8 mouse cellular contexts compared by ENCODE assay signal in genomic region chr11:79144043-79144591, GRCm38 (mm10). TPM values are rescaled to one million over a fixed set of nuclear protein-coding genes. Genes with fewer than 3 reads are reported as not detected.
DNase-seq lines count a peak whose midpoint lies in the region; ATAC-seq and TF ChIP-seq lines count a peak whose summit lies in the region.

No protein-coding gene starts in this region.

- peak overlapping the region; percentile 94 for H3K4me2 ChIP-seq in heart, embryonic 11.5 days
- peak overlapping the region; percentile 81 for H3K4me2 ChIP-seq in CH12.LX (ENCODE audit: insufficient read depth, low read depth, poor library complexity, severe bottlenecking)
- H3K4me2 ChIP-seq in heart, embryonic 16.5 days (ENCODE audit: low read depth, low read length) = peak overlapping the region; percentile 76
- H3K4me2 ChIP-seq in midbrain, embryonic 11.5 days = no peak overlapping the region

- TF ChIP-seq EP300 in CH12.LX (IDR thresholded peaks at IDR 0.05; ENCODE audit: low read length) = no peak

- no peaks in the 10 kb centered on the region for H3K9me3 ChIP-seq in heart, embryonic 11.5 days (replicated peaks; ENCODE audit: control insufficient read depth, low read length)
- peaks cover 3% of the 10 kb centered on the region for H3K9me3 ChIP-seq in CH12.LX (replicated peaks; ENCODE audit: low read length)
- no peaks in the 10 kb centered on the region for H3K9me3 ChIP-seq in heart, embryonic 16.5 days (replicated peaks; ENCODE audit: control insufficient read depth, low read length)
- H3K9me3 ChIP-seq in midbrain, embryonic 11.5 days (ENCODE audit: control insufficient read depth, low read length) = no peaks in the 10 kb centered on the region

- H3K36me3 ChIP-seq in heart, embryonic 11.5 days (ENCODE audit: control insufficient read depth, insufficient read depth, low read length) = no peaks in the 10 kb centered on the region
- peaks cover 0 to 28% of the 10 kb centered on the region in 2 experiments for H3K36me3 ChIP-seq in CH12.LX (replicated peaks in 1 of 2; ENCODE audit: control insufficient read depth in 1 of 2, insufficient read depth in 1 of 2, low read length in 1 of 2)
- no peaks in the 10 kb centered on the region for H3K36me3 ChIP-seq in heart, embryonic 16.5 days (ENCODE audit: control insufficient read depth, insufficient read depth)
- no peaks in the 10 kb centered on the region for H3K36me3 ChIP-seq in midbrain, embryonic 11.5 days (ENCODE audit: control insufficient read depth, insufficient read depth, low read length)

- no peak for TF ChIP-seq CTCF in CH12.LX (conservative IDR thresholded peaks at IDR 0.05 in 1 of 2, IDR thresholded peaks at IDR 0.05 in 1 of 2; ENCODE audit: low read depth in 2 of 2, low read length in 2 of 2)

- intact Hi-C loops in heart, postnatal 25 days (cut with DNase I) = loop anchor here (2.0 kb wide), 1 partner anchor 113 kb away; no protein-coding TSS in a partner anchor

- no peak for TF ChIP-seq POLR2A in CH12.LX (IDR thresholded peaks at IDR 0.05; ENCODE audit: low read depth, low read length)

- TF ChIP-seq RAD21 in CH12.LX (IDR thresholded peaks at IDR 0.05; ENCODE audit: low read depth, low read length) = no peak

- no peak overlapping the region for H3K9ac ChIP-seq in heart, embryonic 11.5 days (ENCODE audit: low read depth, low read length)
- H3K9ac ChIP-seq in CH12.LX (ENCODE audit: insufficient read depth, low read depth) = peak overlapping the region; percentile 91
- H3K9ac ChIP-seq in heart, embryonic 16.5 days (ENCODE audit: low read length) = peak overlapping the region; percentile 93
- 0 out of 2 replicates have a peak overlapping the region, but pooled peaks have one; percentile 16 for H3K9ac ChIP-seq in midbrain, embryonic 11.5 days (ENCODE audit: low read length)

- WGBS in heart, embryonic 11.5 days (ENCODE audit: insufficient replicate concordance) = 79% methylated on average over 2 of the region's 2 CpGs
- WGBS in heart, embryonic 16.5 days = 77% methylated on average over 2 of the region's 2 CpGs
- WGBS in midbrain, embryonic 11.5 days = 95% methylated on average over 2 of the region's 2 CpGs

- H3K27me3 ChIP-seq in heart, embryonic 11.5 days (ENCODE audit: control insufficient read depth, insufficient read depth, low read length) = no peaks in the 10 kb centered on the region
- H3K27me3 ChIP-seq in CH12.LX (replicated peaks) = peaks cover 4% of the 10 kb centered on the region
- H3K27me3 ChIP-seq in heart, embryonic 16.5 days (ENCODE audit: control insufficient read depth, insufficient read depth, low read length) = no peaks in the 10 kb centered on the region
- no peaks in the 10 kb centered on the region for H3K27me3 ChIP-seq in midbrain, embryonic 11.5 days (ENCODE audit: control insufficient read depth, insufficient read depth, low read length)

- peaks cover 39% of the 10 kb centered on the region for H3K4me1 ChIP-seq in heart, embryonic 11.5 days (ENCODE audit: control insufficient read depth, insufficient read depth, low read length)
- H3K4me1 ChIP-seq in CH12.LX (ENCODE audit: control insufficient read depth in 1 of 2, insufficient read depth in 2 of 2) = peaks cover 19 to 56% of the 10 kb centered on the region in 2 experiments
- peaks cover 56% of the 10 kb centered on the region for H3K4me1 ChIP-seq in heart, embryonic 16.5 days (ENCODE audit: control insufficient read depth, insufficient read depth, low read length)
- H3K4me1 ChIP-seq in midbrain, embryonic 11.5 days (ENCODE audit: control insufficient read depth, insufficient read depth, low read length) = peaks cover 13% of the 10 kb centered on the region

- in situ Hi-C loops in CH12.LX (cut with MboI; ENCODE audit: low pct_ligation_motif_present, low pct_unique_long_range_greater_than_20kb, low sequenced_read_pairs) = loop anchor here (5.0 to 10.0 kb wide), 2 partner anchors 37 to 51 kb away; no protein-coding TSS in a partner anchor

- DNase-seq in heart, postnatal 25 days (ENCODE audit: low spot score) = no peak
- DNase-seq in CH12.LX (ENCODE audit: extremely low read depth) = no peak
- DNase-seq in midbrain, embryonic 11.5 days (ENCODE audit: low spot score, missing footprints) = no peak
- DNase-seq in urinary bladder, adult 2 months (ENCODE audit: low spot score) = no peak
- DNase-seq in layer of hippocampus, postnatal 14 days (ENCODE audit: low spot score in 2 of 2) = no peak
- no peak for DNase-seq in right cerebral cortex, adult 2 months (ENCODE audit: low spot score in 2 of 2)

- no peak for ATAC-seq in heart, embryonic 11.5 days (replicated peaks; ENCODE audit: insufficient number of reproducible peaks, low FRiP score, low TSS enrichment)
- no peak for ATAC-seq in heart, embryonic 16.5 days (replicated peaks; ENCODE audit: extremely low read depth, insufficient read depth, low FRiP score)
- ATAC-seq in midbrain, embryonic 11.5 days (ENCODE audit: low FRiP score) = no peak

- dilution Hi-C loops in CH12.LX (cut with MboI; ENCODE audit: extremely low pct_ligation_motif_present, extremely low pct_unique_long_range_greater_than_20kb, low sequenced_read_pairs) = no loop called here

- H3K4me3 ChIP-seq in heart, embryonic 11.5 days (ENCODE audit: low read depth, low read length) = peak overlapping the region; percentile 91; the same call in 1 of the 2 replicates
- H3K4me3 ChIP-seq in CH12.LX (replicated peaks in 1 of 3; ENCODE audit: low read depth in 2 of 3, low read length in 2 of 3, poor library complexity in 1 of 3) = peak overlapping the region; percentile 73 to 99 (median 86)
- peak overlapping the region; percentile 98 for H3K4me3 ChIP-seq in heart, embryonic 16.5 days (ENCODE audit: low read length)
- H3K4me3 ChIP-seq in midbrain, embryonic 11.5 days (ENCODE audit: low read depth, low read length) = no peak overlapping the region

- H3K27ac ChIP-seq in heart, embryonic 11.5 days (ENCODE audit: low read depth, low read length) = no peak overlapping the region
- H3K27ac ChIP-seq in CH12.LX (ENCODE audit: insufficient read depth, low read depth) = peak overlapping the region; percentile 76
- no peak overlapping the region for H3K27ac ChIP-seq in heart, embryonic 16.5 days (ENCODE audit: low read length)
- no peak overlapping the region for H3K27ac ChIP-seq in midbrain, embryonic 11.5 days (ENCODE audit: low read depth, low read length)

- peaks cover 71% of the 10 kb centered on the region for H3K79me2 ChIP-seq in CH12.LX (replicated peaks; ENCODE audit: control insufficient read depth, extremely low read depth, insufficient read depth, poor library complexity, severe bottlenecking)

TF ChIP-seq in CH12.LX, 34 proteins besides CTCF, POLR2A, EP300 and RAD21:
- TF ChIP-seq POLR2AphosphoS2 (IDR thresholded peaks at IDR 0.05; ENCODE audit: low read depth, low read length) (no peak), KAT2A (IDR thresholded peaks at IDR 0.05; ENCODE audit: insufficient replicate concordance, low read length) (no peak), MXI1 (IDR thresholded peaks at IDR 0.05; ENCODE audit: low read depth, low read length) (peak; percentile 32), ZMIZ1 (IDR thresholded peaks at IDR 0.05; ENCODE audit: low read depth, low read length) (no peak), CHD1 (IDR thresholded peaks at IDR 0.05; ENCODE audit: low read depth, low read length) (no peak; the same call in 1 of the 2 replicates), ZC3H11A (IDR thresholded peaks at IDR 0.05; ENCODE audit: low read depth, low read length) (no peak), MEF2A (IDR thresholded peaks at IDR 0.05; ENCODE audit: borderline replicate concordance, low read depth, low read length) (0 out of 2 replicates have a peak, but pooled peaks have one; percentile 24), E2F4 (IDR thresholded peaks at IDR 0.05; ENCODE audit: insufficient replicate concordance, low read depth, low read length) (no peak), MAX (IDR thresholded peaks at IDR 0.05; ENCODE audit: low read length) (peak; percentile 12; the same call in 1 of the 2 replicates), ZKSCAN1 (IDR thresholded peaks at IDR 0.05; ENCODE audit: borderline replicate concordance, low read depth, low read length) (peak; percentile 40; the same call in 1 of the 2 replicates), ELF1 (IDR thresholded peaks at IDR 0.05; ENCODE audit: low read depth, low read length) (no peak), NELFE (IDR thresholded peaks at IDR 0.05; ENCODE audit: low read depth, low read length) (no peak)

RNA-seq across cellular contexts. Expression of gene Ksr1, which starts 2.1 kb away (rescaled TPM):
- 4.4 and 4.6 TPM in 2 replicates for polyA plus RNA-seq in heart, embryonic 11.5 days (2014; fragmentation: Nextera tagmentation; extraction: Ambion mirVana)
- total RNA-seq in heart, postnatal 25 days (2021) = 1 to 10 TPM; 7.3 TPM
- total RNA-seq in CH12.LX (2012; rRNA removed) (63.8 and 73.1 TPM in 2 replicates), CH12.LX (2014; rRNA removed) (21.3 and 22.5 TPM in 2 replicates)
- polyA plus RNA-seq in CH12.LX (2012; ENCODE audit: insufficient read length, low read depth) = 48.9 and 61.2 TPM in 2 replicates
- 3.3 TPM in 2 replicates for polyA plus RNA-seq in heart, embryonic 16.5 days (2015; fragmentation: Nextera tagmentation; extraction: Ambion mirVana)
- 2.4 and 3.3 TPM in 2 replicates for polyA plus RNA-seq in midbrain, embryonic 11.5 days (2014; fragmentation: Nextera tagmentation; extraction: Ambion mirVana)
- polyA plus RNA-seq in urinary bladder, adult 2 months (2012; rRNA removed) = 12.2 and 16.4 TPM in 2 replicates
- total RNA-seq in layer of hippocampus, postnatal 14 days (2021) = 100 to 1,000 TPM; 154 to 158 TPM
